Mouse (Mus musculus): Measurements from ENCODE around the gene Lrmp.
A peak's percentile ranks its signal among the peaks of the same experiment; 100 is the strongest.

The Lrmp gene

DNA sequence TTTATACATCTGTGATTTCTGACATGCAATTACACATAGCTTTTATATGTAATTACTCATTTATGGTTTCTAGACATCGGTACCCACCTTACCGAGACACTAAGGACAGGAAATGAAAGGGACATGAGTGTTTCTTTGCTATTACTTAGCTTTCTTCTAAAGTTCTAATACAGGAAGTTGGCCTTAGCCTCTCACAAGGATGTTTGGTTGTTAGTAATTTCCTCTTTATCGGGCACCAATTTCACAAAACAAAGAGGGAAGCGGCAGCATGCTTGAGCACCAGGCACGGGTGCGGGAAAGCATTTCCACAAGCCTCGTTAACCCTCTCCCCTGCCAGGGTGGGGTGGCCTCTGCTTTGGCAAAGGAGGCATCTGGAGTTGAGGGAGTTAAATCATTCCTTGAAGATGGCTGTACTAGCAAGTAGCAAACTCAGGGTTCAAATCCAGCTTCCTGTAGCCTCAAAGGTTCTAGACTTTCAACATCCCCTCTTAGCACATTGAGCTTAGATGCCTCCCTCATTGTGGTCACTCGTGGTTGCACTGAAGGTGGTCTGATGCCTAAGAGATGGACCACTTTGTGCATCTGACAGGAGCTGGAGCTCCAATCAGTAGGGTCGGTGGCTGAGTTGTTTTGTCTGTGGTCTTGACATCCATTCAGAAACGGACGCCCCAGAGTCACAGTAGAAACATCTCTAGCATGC lies 24.5 kb downstream of the Lrmp start:
- DNase-seq, result peak; percentile 75

DNA sequence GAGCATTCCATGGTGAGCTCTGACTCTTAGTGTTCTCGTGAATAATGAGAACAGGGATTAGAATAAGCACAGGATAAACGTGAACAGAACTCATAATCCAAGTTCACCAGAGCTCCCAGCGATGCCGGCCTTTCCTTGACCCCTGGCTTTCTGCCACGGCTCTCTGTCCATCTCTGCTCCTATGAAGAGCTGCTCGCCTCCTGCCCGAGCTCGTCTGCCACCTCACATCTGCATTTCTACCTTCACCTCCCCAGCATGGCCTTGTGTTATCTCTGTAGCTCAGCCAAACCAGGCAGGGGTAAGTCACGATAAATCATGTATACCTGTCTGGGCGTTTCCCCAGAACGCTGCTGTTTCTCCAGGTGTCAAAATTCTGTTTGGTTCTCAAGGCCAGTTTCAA lies 25.3 kb downstream of the Lrmp start:
- no peak for DNase-seq

DNA sequence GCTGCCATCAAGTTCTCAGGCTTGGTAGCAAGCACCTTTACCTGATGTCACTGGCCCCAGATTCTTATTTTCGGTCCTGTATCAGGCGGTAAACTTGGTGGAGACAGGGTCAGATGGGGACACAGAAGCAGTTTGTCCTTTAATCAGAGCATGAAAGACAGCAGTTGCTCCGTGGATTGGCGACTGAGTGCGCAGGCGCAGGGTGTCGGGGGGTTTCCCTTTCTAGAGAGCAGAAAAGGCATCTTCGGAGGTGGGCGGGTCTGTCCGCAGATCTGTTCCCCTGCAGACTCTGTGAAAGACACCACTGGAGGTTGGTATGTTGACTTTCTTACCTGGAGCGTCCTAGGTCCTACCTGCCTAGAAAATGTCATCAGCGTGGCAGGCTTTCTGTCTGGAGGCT lies 26.4 kb downstream of the Lrmp start:
- peak; percentile 84 for DNase-seq

DNA sequence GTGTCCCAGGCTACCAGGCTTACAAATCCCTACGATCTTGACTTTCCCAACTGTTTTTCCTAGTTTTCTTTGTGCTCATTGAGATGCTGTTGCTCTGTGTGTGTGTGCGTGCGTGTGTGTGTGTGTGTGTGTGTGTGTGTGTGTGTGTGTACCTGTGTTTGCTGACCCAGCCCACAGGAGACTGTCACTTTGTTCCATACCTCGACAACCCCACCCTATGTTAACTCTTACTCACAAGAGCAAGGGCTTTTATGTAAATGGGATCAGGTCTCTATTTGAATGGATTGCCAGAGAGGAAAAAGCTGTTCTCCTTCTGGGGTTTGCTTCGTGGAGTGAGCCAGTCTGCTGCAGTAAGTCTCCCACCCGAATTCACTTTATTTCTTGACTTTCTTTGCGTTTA lies 29.7 kb downstream of the Lrmp start:
- peak; percentile 51 for DNase-seq

DNA sequence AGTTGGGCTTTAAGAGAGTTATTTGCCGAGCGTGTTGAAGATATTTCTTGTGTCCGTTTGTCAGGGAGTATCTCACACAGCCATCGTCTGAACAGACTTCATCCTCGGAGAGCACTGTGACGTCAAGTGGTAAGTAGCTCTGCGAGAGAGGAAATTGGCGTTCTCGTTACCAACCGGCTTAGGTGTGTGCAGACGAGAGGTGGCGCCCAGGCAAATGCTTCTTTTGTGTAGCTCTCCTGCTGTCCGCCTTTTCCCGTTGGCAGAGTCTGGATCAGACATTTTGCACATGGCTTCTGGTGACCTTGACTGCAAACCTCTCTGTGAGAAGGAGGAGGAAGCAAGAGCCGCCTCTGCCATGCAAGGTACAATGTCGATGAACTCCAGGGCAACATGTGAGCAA lies 32.3 kb downstream of the Lrmp start:
- DNase-seq, result peak; percentile 84

DNA sequence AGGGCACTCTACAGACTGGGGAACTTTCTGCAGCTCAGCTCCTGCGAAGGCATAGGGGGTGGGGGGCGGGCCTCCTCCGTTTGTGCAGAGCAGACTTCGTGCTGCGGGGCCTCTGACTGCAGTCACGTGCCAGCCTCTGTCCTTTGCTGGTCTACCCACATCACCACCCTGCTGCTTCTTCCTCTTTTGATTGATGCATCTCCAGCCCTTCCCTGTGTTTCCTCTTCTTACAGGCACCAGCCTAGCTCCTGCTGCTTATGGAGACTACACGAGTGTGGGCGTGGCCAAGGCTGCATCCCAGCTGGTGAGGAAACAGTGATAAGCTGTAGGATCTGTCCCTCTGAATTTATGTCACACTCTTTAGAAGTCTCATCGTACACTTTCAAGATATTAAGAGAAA lies 33.6 kb downstream of the Lrmp start:
- DNase-seq, result peak; percentile 97

DNA sequence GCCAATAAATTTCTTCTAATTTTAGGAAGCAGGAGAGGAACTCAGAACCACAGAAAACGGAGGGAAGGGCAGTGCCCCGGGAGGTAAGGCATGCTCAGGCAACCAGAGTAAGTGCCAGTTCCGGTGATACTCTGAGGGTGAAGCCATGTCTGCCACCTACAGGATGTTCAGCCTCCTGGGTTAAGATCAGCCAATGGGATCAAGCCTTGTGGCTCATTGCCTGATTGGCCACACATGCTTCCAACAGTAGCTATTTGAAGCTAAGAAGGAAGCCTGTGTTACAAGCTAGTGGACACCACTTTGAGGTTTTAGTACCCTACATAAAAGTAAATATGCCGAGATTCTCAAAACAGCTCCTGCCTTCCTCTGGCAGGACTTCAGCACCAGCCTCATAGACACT lies 43.2 kb downstream of the Lrmp start:
- DNase-seq, result peak; percentile 87

DNA sequence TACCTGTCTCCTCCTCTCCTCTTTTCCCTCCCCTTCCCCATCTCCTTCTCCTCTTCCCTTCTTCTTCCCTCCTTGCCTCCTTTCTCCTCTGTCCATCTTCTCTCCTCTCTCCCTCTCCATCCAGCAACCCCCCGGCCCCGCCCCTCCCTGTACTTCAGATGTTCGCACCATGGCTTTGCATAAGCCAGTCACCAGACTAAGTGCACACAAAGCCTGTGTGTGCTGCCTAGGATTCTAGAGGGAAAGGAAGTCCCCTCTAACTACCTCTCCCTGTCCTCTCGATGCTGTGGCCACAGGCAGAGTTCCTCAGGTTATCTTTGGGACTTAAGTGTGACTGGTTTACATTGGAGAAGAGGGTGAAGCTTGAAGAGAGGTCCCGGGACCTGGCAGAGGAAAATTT lies 45.1 kb downstream of the Lrmp start:
- peak; percentile 85 for DNase-seq

DNA sequence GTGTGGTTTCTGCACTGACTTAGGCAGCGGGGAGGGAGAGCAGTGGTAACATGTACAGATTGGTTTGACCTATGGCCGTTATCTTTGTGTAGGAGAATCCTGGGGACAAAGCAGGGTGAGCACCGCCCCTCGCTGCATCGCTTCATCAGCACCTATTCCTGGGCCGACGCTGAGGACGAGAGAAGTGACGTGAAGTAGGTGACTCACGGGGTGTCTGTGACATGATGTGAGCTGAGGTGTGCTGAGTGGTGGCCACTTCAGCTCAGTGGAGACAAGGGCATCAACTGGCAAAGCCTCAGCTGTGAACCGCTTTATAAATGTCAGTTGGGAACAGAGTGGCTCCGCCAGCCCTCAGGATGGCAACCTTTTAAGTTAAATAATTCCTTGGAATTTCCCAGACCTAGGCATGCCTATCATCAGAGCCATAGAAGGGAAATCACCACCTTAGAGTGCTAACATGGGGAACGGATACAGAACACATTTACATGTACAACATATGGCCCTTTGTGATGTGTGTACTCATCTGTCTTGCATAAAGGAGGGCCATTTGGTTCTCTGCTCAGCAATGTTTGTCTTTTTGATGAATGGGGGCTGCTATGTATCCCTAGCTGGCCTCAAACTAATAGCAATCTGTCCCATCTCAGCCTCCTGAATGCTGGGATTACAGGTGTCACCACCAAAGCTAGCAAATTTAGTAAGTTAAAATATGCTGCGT lies 56.6 kb downstream of the Lrmp start:
- DNase-seq, result peak; percentile 93

DNA sequence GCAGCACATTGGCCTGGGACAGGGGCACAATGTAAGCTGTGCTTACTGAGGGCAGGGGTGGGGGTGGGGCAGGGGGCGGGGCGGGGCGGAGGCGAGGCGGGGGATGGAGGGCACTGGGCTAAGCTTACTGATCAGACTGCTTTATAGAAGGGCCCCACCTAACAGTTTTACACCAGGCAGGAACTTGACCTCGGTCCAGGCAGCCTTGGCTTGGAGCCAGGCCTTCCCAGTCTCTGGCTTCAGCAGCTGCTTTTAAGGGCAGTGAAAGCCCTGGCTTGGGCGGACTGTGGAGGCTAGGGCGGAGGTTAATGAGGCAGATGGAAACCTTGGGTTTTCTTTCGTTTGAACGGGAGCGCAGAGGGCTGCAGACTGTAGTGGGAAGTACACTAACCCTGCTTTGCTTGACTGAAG lies 58.3 kb downstream of the Lrmp start:
- peak; percentile 98 for DNase-seq

DNA sequence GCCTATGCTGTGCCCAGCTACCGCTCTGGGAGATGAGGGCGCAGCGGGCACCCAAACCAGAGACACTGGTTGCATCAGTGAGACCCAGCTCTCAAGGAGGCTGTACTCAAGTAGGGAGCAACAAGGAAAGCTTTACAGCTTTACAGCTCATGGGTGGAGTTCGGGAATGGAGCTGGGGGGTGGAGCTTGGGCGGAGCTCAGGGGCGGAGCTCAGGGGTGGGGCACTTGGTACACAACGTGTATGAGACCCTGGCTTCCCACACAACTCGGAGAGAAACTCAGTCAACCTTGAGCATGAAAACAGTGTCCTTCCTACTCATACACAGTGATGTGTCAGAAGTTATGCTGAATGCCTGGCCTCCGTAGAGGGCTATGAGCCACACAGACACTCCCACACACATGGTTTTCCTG lies 60.1 kb downstream of the Lrmp start:
- DNase-seq, result peak; percentile 77

DNA sequence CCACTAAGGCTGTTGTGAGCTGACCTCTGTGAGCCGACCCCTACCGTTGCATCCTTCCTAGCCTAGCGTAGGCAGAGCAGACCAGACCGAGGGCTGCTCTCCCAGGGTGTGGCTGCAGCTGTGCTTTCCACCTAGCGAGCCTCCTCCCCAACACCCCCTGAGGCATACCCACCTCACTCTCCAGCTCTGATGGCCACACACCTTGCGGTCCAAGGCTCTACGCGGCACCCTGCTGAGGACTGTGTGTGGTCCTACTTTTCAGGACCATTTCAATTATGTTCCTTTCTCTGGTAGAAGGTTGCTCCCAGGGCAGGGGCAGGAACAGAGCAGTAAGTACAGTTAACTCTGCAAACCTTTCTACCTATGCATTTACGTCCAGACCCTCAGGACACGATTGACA lies 61.0 kb downstream of the Lrmp start:
- DNase-seq, result peak; percentile 79

DNA sequence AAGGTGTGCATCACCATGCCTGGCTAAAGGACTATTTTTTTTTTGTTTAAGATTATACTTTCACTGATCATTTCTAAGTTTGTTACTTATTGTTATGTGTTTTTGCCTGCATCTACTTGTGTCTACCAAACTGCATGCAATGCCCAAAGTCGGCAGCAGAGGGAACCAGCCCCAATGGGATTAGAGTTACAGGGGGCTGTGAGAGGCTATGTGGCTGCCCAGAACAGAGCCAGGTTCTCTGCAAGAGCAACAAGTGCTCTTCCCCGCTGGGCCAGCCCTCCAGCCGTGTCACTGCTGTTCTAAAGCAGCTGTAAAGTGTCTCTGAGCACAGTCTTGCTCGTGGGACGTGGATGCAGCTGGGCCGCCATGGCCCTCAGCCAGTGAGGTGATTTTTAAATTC lies 64.2 kb downstream of the Lrmp start:
- peak; percentile 89 for DNase-seq

DNA sequence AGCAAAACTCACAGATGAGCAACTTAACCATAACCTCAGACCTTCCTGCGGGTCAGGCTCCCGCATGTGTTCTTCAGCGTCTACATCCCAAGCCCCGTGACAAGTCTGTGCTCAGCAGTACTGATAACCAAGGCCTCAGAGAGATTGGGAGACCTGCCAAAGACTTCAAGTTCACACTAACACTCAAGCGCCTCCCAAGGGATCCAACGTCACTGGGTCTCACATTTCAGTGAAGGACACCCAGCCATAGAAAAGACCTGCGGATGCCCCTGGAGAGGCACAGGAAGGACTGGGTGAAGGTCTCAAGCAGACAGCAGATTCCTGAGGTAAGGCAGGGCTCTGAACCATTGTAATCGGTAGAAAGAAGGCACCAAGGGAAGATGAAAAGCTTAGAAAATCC lies 66.6 kb downstream of the Lrmp start:
- peak; percentile 98 for DNase-seq

DNA sequence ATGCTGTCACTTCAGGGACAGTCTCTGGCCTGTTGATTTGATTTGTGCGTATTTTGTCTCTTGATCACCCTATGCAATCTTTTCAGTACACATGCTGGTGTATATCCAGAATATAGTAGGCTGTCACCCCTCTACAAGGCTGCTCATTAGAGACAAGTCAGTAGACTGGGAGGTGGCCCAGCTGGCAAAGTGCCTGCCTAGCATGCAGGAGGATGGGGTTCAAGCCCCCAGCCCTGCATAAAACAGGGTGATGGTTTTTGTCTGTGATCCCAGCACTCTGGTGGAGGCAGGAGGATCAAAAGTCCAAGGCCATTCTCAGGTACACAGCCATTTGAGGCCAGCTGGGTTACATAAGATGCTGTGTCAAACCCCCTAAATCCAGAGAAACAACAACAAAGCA lies 70.6 kb downstream of the Lrmp start:
- no peak for DNase-seq

DNA sequence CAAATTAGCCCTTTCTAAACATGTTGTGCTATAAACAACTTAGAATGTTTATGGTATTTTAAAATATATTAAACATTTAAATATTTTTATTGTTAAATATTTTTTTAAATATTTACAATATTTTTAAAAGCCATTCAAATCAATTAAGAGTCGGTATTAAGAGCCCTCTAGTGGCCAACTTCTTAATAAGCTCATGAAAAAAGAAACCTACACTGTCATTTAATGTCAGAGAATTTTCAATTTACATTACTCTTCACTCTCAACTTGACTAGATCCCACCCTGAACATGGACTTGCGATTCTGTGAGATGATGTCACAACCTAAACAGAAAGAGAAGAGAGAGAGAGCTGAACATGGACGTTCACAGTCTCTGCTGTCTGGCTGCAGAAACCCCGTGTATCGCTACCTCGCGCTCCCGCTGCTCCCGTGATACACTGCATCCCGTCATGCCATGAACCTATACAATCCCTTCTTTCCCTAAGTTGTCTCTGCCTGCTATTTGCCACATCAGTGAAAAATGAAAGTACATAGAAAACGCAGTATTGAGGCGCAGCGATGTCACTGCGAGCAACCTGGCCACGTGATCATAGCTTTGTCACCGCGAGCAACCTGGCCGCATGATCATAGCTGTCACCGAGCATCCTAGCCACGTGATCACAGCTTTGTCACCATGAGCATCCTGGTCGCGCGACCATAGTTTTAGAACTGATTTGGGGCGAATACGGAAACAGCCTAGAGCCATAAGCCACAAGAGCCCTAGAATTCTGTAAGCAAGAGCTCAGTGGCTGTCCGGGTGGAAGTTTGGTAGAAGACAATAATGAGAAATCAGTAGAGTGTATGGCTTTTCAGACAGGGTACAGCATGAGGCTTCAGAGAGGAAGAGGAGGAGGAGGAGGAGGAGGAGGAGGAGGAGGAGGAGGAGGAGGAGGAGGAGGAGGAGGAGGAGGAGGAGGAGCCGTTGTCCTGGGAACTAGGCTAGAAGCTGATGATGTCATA lies 71.9 kb downstream of the Lrmp start:
- no peak for DNase-seq

DNA sequence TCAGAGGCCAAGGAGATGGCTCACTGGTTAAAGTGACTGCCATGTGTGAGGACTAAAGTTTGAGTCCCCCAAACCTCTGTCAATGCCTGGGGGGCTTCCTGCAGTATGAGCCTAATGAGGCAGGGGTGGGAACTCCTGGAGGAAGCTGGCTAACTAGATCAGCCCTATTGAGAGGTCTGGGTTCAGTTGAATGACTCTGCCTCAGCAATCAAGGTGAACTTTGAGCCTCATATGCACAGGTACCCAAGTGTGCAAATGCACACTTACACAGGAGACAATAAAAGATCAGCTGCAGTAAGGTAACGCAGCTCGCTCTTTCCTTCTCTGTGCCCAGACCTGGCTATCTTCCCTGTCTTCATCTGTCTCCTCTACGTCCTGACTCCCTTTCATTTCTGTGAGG lies 77.6 kb downstream of the Lrmp start:
- DNase-seq, result peak; percentile 72

DNA sequence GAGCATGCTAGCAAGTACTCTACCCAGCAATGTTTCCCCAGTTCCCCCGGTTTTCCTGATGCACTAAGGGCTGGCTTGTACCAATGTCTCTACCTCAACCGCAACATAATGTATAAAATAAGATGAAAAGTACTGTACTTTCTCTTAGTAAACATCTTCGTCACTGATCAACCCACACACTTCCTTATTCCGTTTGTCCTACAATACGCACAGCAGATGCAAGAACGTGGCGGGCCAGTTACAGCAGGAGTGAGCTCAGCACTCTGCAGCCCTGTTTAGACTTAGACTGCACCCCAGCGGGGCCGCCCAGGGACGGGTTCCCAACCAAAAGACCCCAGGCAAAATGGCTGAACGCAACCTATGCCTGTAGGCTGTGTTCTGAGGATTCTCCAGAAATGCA lies 78.0 kb downstream of the Lrmp start:
- peak; percentile 91 for DNase-seq

DNA sequence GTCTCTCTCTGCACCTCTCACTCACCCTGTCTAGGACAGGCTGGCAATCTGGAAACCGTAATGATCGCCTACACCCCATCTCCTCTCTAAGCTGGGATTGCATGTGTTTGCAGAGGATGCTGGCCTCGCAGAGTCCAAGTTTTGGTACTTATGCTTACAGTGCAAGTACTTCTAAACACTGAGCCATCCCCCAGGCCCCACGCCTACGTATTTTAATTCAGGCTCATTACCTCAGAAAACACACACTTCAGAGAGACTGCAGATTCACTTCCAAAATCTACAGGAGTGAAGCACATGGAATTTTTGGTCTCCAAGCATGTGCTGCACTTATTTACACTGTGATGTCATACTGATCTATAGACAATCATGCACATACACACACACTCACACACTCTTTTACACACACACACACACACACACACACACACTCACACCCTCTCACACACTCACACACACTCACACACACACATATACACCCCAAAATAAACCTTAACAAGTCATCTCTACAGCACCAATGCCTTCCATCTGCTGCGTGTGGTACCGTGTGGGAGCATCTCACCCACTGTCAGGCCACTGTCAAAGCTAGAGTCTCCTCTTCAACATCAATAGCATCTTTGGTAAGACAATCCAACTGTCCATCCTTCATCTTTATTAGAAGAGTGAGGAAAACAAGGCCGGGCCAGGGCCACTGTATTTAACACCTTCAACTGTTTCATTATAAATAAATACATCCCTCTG lies 82.7 kb downstream of the Lrmp start:
- peak; percentile 70 for DNase-seq

DNA sequence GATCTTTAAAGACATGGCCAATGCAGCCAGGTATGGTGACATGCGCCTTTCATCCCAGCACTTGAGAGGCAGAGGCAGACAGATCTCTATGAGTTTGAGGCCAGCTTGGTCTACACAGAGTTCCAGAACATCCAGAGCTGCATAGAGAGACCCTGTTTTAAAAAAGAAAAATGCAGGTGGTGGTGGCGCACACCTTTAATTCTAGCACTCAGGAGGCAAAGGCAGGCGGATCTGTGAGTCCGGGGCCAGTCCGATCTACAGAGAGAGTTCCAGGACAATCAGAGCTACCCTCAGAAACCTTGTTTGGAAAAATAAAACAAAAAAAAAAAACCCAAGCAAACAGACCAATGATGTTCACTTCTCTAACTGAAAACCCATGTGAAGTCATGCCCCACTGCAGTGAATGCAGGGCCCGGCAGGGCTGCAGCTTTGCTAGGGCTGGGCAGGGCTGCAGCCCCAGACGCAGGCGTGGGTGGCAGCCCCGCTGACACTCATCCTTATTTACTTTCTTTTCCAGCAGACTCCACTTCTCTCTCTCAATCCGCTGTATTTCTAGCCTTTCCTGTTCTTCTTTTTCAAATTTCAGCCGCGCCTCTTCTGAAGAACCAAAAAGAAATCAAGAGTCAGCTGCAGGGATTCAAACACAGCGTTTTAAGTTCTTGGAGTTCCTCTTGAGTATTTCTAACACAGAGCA lies 87.1 kb downstream of the Lrmp start:
- DNase-seq, result peak; percentile 77

DNA sequence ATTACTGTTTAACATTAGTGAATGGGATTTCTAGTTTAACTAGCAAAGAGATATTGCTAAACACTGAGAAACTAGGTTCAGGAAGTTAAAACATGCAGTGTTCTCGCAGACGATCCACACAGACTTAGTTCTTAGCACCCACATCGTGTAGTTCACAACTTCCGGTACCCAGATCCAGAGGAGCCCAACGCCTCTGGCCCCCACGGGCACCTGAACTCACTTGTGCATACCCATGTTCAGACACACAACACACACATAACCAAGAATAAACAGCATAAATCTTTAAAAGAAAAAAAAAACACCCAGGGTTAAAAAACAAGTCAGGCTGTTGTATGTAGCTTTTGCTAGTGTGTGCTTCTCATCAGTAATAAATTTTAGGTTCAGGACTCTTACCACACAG lies 89.0 kb downstream of the Lrmp start:
- peak; percentile 79 for DNase-seq

DNA sequence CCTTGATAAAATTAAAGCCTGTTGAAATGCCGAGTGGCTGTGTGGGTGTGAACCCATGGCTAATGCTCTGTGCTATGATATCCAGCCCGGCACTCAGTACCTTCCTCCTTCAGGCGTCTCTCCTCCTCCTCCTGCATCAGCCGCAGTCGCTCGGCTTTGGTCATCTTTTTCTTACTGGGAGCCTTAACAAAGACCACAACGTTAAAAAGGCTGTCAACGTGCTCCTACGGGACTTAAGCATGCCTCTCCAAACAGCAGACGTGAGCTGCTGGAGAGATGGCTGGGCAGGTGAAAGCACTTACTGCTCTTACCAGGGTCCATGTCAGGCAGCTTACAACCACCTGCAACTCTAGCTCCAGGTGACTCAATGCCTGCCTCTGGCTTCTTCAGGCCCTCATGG lies 89.7 kb downstream of the Lrmp start:
- DNase-seq, result peak; percentile 74
